Mouse (Mus musculus) inflammation-experienced regulatory T-cells (primary cell): ENCODE results near the gene Nudt13. TPM values are rescaled to one million over a fixed set of nuclear protein-coding genes. Genes with fewer than 3 reads are reported as not detected.

Experiments
- polyA plus RNA-seq, 2 experiments: library from polyadenylated mRNA; unstranded; fragments of 100-300 nt; shearing (Covaris generic); gene quantifications; one replicate each; pipeline ENCODE4 v1.2.1; 2017

Nudt13 gene
- 10 to 100 TPM; 17.6 to 18.7 TPM for polyA plus RNA-seq

DNA sequence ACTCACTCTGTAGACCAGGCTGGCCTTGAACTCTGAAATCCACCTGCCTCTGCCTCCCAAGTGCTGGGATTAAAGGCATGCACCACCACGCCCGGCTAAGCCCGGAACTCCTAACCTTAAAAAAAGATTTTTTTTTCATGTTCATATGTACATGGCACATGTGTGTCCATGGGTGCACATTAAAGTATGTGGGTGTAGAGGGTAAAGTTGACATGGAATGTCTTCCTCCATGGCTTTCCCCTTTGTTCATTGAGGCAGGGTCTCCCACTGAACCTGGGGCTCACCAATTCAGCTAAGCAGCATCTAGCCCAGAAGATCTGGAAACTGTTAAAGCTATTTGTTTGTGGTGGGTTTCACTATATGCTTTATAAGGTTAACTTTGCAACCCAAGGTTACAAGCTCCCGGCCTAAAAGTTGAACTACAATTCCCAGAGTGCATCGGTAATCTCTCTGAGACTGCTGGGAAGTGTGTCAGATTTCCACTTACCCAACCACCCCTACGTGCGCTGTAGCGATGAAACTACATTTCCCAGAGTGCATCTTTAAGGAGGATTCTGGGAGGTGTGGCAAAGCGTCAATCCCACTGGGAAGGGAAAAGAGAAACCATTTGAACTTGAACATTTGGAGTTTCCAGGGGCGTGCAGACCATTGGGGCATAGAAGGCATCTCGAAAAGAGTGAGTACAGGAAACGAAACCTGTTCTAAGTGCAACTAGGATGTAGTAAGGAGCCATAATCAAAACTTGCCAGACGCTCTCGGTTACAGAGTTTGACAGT is at the start of gene Nudt13:
Gene Nudt13 (plus strand): TSS at position 581 of the 776 bp plus-strand sequence.

DNA sequence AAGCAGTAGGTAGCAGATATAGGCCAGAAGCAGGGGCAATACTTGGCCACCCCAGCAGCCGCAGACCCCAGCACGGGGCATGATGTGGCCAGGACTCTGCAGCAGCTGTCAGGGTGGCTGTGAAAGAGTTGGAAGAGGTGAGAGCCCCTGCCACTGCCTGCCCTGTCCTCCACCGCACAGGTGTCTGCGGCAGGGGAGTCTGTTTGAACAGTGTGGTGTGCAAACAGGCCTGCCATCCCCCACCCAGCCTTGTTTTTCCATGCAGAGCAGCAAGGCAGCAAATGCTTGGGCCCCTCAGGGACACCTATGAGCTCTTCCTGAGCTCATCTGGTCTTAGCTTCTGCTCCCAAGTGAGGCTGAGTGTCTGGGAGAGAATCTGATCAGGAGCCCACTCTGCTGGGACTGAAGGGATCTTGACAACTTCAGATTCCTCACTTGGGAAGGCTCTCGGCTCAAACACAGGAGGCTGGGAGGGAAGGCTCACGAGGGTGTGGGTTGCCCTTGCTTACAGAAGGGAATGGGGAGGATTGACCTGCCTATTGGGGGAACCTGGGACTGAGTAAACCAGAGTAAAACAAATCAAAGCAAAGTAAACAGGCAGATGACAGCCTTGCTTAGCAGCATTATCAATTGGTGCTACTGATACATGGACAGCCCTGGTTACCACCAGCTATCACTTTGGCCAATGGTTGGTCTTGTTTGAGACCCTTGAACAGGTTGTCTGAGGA is 25.3 kb upstream of the Nudt13 start, which contains the start of gene Kcnk16:
Gene Kcnk16 (minus strand): TSS at position 118 of the 728 bp plus-strand sequence.

DNA sequence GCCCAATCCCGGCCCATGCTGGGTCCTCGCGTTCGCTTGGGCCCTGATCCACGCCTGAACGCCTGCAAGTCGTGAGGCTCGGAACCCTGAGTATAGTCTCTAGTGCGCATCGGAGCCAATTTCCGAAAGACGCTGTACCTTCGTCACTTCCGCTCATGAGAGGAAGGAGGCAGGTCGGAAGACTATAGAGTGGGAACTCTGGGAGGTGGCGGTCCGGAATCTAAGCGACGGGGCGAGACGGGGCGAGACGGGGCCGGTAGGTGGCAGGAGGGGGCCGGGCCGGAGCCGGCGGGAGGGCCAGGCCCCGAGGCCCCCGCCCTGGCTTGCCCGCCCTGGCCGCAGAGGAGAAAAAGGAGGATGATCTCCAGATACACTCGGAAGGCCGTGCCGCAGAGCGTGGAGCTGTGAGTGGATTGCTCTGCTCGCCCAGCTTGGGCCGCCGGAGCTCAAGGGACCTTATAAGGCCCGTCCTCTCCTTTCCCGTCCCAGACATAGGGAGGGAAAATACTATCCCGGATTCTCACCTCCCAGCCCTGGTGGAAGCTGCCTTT is 53.6 kb downstream of the Nudt13 start, which contains the start of the genes Ecd and Fam149b:
Gene Ecd (minus strand): TSS at position 131 of the 551 bp plus-strand sequence.
Gene Fam149b (plus strand): TSS at position 172 of the 551 bp plus-strand sequence.

Other genes starting within 250 kb of the Nudt13 start
- 10 to 100 TPM; 23.4 to 37.9 TPM for gene Saysd1, start 156.2 kb upstream of the Nudt13 start, polyA plus RNA-seq
- gene Kcnk5, start 112.9 kb upstream of the Nudt13 start, polyA plus RNA-seq = 10 to 100 TPM in 1 of 2 experiments, 1 to 10 TPM in 1; 3.2 to 26.2 TPM
- gene Kcnk16, start 25.5 kb upstream of the Nudt13 start, polyA plus RNA-seq = under 1 TPM in 1 of 2 experiments, not detected in 1; 0.62 TPM
- 10 to 100 TPM; 49.8 to 63.9 TPM for gene Ecd, start 53.4 kb downstream of the Nudt13 start, polyA plus RNA-seq
- 10 to 100 TPM; 53.5 to 74.9 TPM for gene Fam149b, start 53.5 kb downstream of the Nudt13 start, polyA plus RNA-seq
- 100 to 1,000 TPM; 131 to 152 TPM for gene Dnajc9, start 94.2 kb downstream of the Nudt13 start, polyA plus RNA-seq
- gene Mrps16, start 98.9 kb downstream of the Nudt13 start, polyA plus RNA-seq = 10 to 100 TPM; 66.9 to 90.9 TPM
- under 1 TPM; 0.37 to 0.50 TPM for gene Cfap70, start 157.5 kb downstream of the Nudt13 start, polyA plus RNA-seq
- 10 to 100 TPM; 53.2 to 67.1 TPM for gene Anxa7, start 185.4 kb downstream of the Nudt13 start, polyA plus RNA-seq
- gene Mss51, start 202.2 kb downstream of the Nudt13 start, polyA plus RNA-seq = 1 to 10 TPM in 1 of 2 experiments, under 1 TPM in 1; 0.31 to 1.8 TPM